Mouse (Mus musculus) erythroblast, embryonic 14.5 days (primary cell): ENCODE results near the gene Tmc6.

Experiments
- GATA1 ChIP-seq: IDR thresholded peaks from 2 replicates; pipeline ENCODE4 v1.6.1; 2012; ENCODE audit warnings: low read length, inconsistent platforms, mixed read lengths
- TAL1 ChIP-seq: IDR thresholded peaks from 3 replicates; pipeline ENCODE4 v1.6.1; 2012; ENCODE audit warnings: low read length, inconsistent platforms, mixed read lengths

- no peak for TF ChIP-seq GATA1
- no peak for TF ChIP-seq TAL1
These were observed 8.3 kb upstream of the Tmc6 start for GRCm38 (mm10) chr11:117790286-117790685.
